Mouse (Mus musculus) bone marrow macrophage, adult 2 months (primary cell): ENCODE measurements around the gene Col6a1.

Source experiments
- CTCF ChIP-seq: IDR thresholded peaks from 2 replicates; pipeline ENCODE4 v1.5.1; 2012; ENCODE audit warnings: low read depth, mild to moderate bottlenecking, low read length, moderate library complexity
- POLR2A ChIP-seq: IDR thresholded peaks from 2 replicates; pipeline ENCODE4 v1.6.1; 2012; ENCODE audit warnings: mild to moderate bottlenecking, low read depth, low read length, borderline replicate concordance

- TF ChIP-seq POLR2A: no peak
- no peak for TF ChIP-seq CTCF
Measured at GRCm38 (mm10) chr10:76711331-76711730, 14.6 kb downstream of the Col6a1 start.
